Mouse (Mus musculus) CH12.LX (cell line): ENCODE results near the gene Trnt1. TPM values are rescaled to one million over a fixed set of nuclear protein-coding genes. Genes with fewer than 3 reads are reported as not detected.
A peak's percentile ranks its signal among the peaks of the same experiment; 100 is the strongest.

Experiments used
- DNase-seq: peaks from one replicate; pipeline ENCODE4 v3.0.0-alpha.2; 2013; ENCODE audit errors: extremely low read depth
- H3K27ac ChIP-seq: 2 replicates; pipeline ENCODE4 v1.5.1; 2012; ENCODE audit warnings: low read depth, mild to moderate bottlenecking, control low read depth, moderate library complexity; ENCODE audit not compliant: insufficient read depth
- H3K27me3 ChIP-seq: replicated peaks from 2 replicates; pipeline ENCODE3; 2012; ENCODE audit warnings: inconsistent platforms
- H3K36me3 ChIP-seq, 2 experiments: replicated peaks in 1 of 2; 2 replicates each; pipeline versions ENCODE3 to v1.6.1; 2012; ENCODE audit warnings: inconsistent platforms in 1 of 2, low read length in 1 of 2, mild to moderate bottlenecking in 1 of 2, mixed read lengths in 1 of 2, moderate library complexity in 1 of 2; ENCODE audit not compliant: control insufficient read depth in 1 of 2, insufficient read depth in 1 of 2
- H3K4me1 ChIP-seq, 2 experiments: 2 replicates each; pipeline ENCODE4 v1.6.1; 2012; ENCODE audit warnings: inconsistent platforms in 1 of 2, moderate library complexity in 1 of 2; ENCODE audit not compliant: insufficient read depth in 2 of 2, control insufficient read depth in 1 of 2
- H3K4me2 ChIP-seq: 2 replicates; pipeline ENCODE4 v1.6.1; 2012; ENCODE audit warnings: low read depth, mild to moderate bottlenecking, control low read depth; ENCODE audit not compliant: poor library complexity, insufficient read depth, severe bottlenecking
- H3K4me3 ChIP-seq, 3 experiments: fragments of 150-350 bp in 1 of 3; sonication (generic) in 1 of 3; replicated peaks in 1 of 3; 2 replicates each; pipeline versions ENCODE3 to v1.5.1; 2011 to 2012; ENCODE audit warnings: low read depth in 2 of 3, low read length in 2 of 3, mild to moderate bottlenecking in 2 of 3, moderate library complexity in 2 of 3, control low read depth in 1 of 3, improper control_type of control experiment in 1 of 3, inconsistent platforms in 1 of 3, mixed read lengths in 1 of 3; ENCODE audit not compliant: poor library complexity in 1 of 3
- H3K79me2 ChIP-seq: replicated peaks from 2 replicates; pipeline ENCODE4 v1.6.1; 2012; ENCODE audit warnings: mild to moderate bottlenecking, moderate library complexity; ENCODE audit not compliant: control insufficient read depth, poor library complexity, insufficient read depth, severe bottlenecking; ENCODE audit errors: extremely low read depth
- H3K9ac ChIP-seq: 2 replicates; pipeline ENCODE4 v1.6.1; 2012; ENCODE audit warnings: low read depth, mild to moderate bottlenecking, control low read depth, moderate library complexity; ENCODE audit not compliant: insufficient read depth
- H3K9me3 ChIP-seq: replicated peaks from 2 replicates; pipeline ENCODE3; 2012; ENCODE audit warnings: low read length, inconsistent platforms, mixed read lengths
- CHD1 ChIP-seq: IDR thresholded peaks from 2 replicates; pipeline ENCODE4 v1.6.1; 2012; ENCODE audit warnings: low read depth, low read length, improper control_type of control experiment, inconsistent platforms
- CHD2 ChIP-seq: IDR thresholded peaks from 2 replicates; pipeline ENCODE4 v1.6.1; 2011; ENCODE audit warnings: low read length, improper control_type of control experiment
- CTCF ChIP-seq, 2 experiments: IDR thresholded peaks in 1 of 2; conservative IDR thresholded peaks in 1 of 2; 2 replicates each; pipeline ENCODE4 v1.5.1; 2011 to 2012; ENCODE audit warnings: low read depth in 2 of 2, low read length in 2 of 2, improper control_type of control experiment in 1 of 2, inconsistent platforms in 1 of 2, mild to moderate bottlenecking in 1 of 2, moderate library complexity in 1 of 2
- E2F4 ChIP-seq: IDR thresholded peaks from 2 replicates; pipeline ENCODE4 v1.6.1; 2011; ENCODE audit warnings: low read depth, low read length, improper control_type of control experiment; ENCODE audit not compliant: insufficient replicate concordance
- ELF1 ChIP-seq: IDR thresholded peaks from 2 replicates; pipeline ENCODE4 v1.6.1; 2014; ENCODE audit warnings: low read depth, mild to moderate bottlenecking, inconsistent platforms, low read length, improper control_type of control experiment
- EP300 ChIP-seq: IDR thresholded peaks from 2 replicates; pipeline ENCODE4 v1.6.1; 2011; ENCODE audit warnings: low read length, improper control_type of control experiment
- GABPA ChIP-seq: IDR thresholded peaks from 2 replicates; pipeline ENCODE4 v1.6.1; 2012; ENCODE audit warnings: low read depth, low read length, improper control_type of control experiment, inconsistent platforms; ENCODE audit not compliant: insufficient replicate concordance
- JUN ChIP-seq: IDR thresholded peaks from 2 replicates; pipeline ENCODE4 v1.6.1; 2011; ENCODE audit warnings: low read depth, mild to moderate bottlenecking, low read length, improper control_type of control experiment, moderate library complexity; ENCODE audit not compliant: insufficient read depth
- JUND ChIP-seq: conservative IDR thresholded peaks from 2 replicates; pipeline ENCODE4 v1.6.1; 2011; ENCODE audit warnings: low read depth, low read length, improper control_type of control experiment
- KAT2A ChIP-seq: IDR thresholded peaks from 2 replicates; pipeline ENCODE4 v1.6.1; 2012; ENCODE audit warnings: low read length, improper control_type of control experiment, inconsistent platforms; ENCODE audit not compliant: insufficient replicate concordance
- MAFK ChIP-seq: IDR thresholded peaks from 2 replicates; pipeline ENCODE4 v1.6.1; 2011; ENCODE audit warnings: low read length, improper control_type of control experiment; ENCODE audit not compliant: insufficient replicate concordance
- MAX ChIP-seq: IDR thresholded peaks from 2 replicates; pipeline ENCODE4 v1.6.1; 2011; ENCODE audit warnings: low read length, improper control_type of control experiment
- MAZ ChIP-seq: IDR thresholded peaks from 2 replicates; pipeline ENCODE4 v1.6.1; 2012; ENCODE audit warnings: low read depth, mild to moderate bottlenecking, inconsistent platforms, low read length, improper control_type of control experiment, moderate library complexity
- MEF2A ChIP-seq: IDR thresholded peaks from 2 replicates; pipeline ENCODE4 v1.6.1; 2014; ENCODE audit warnings: low read depth, mild to moderate bottlenecking, inconsistent platforms, low read length, improper control_type of control experiment, borderline replicate concordance
- MXI1 ChIP-seq: IDR thresholded peaks from 2 replicates; pipeline ENCODE4 v1.6.1; 2011; ENCODE audit warnings: mild to moderate bottlenecking, low read depth, low read length, improper control_type of control experiment
- NELFE ChIP-seq: IDR thresholded peaks from 2 replicates; pipeline ENCODE4 v1.6.1; 2011; ENCODE audit warnings: low read depth, low read length, improper control_type of control experiment
- NRF1 ChIP-seq: IDR thresholded peaks from 2 replicates; pipeline ENCODE4 v1.6.1; 2014; ENCODE audit warnings: low read depth, mild to moderate bottlenecking, inconsistent platforms, low read length, improper control_type of control experiment, moderate library complexity
- POLR2A ChIP-seq: IDR thresholded peaks from 2 replicates; pipeline ENCODE4 v1.6.1; 2011; ENCODE audit warnings: low read depth, mild to moderate bottlenecking, improper control_type of control experiment, low read length
- POLR2AphosphoS2 ChIP-seq: IDR thresholded peaks from 2 replicates; pipeline ENCODE4 v1.6.1; 2011; ENCODE audit warnings: low read depth, low read length, improper control_type of control experiment
- SIN3A ChIP-seq: IDR thresholded peaks from 2 replicates; pipeline ENCODE4 v1.6.1; 2012; ENCODE audit warnings: low read length, improper control_type of control experiment, inconsistent platforms
- SMC3 ChIP-seq: IDR thresholded peaks from 2 replicates; pipeline ENCODE4 v1.6.1; 2011; ENCODE audit warnings: low read depth, low read length, improper control_type of control experiment
- TBP ChIP-seq: conservative IDR thresholded peaks from 2 replicates; pipeline ENCODE4 v1.6.1; 2011; ENCODE audit warnings: low read depth, low read length, improper control_type of control experiment
- TCF12 ChIP-seq: IDR thresholded peaks from 2 replicates; pipeline ENCODE4 v1.6.1; 2014; ENCODE audit warnings: low read depth, mild to moderate bottlenecking, inconsistent platforms, low read length, improper control_type of control experiment
- UBTF ChIP-seq: IDR thresholded peaks from 2 replicates; pipeline ENCODE4 v1.6.1; 2012; ENCODE audit warnings: low read depth, mild to moderate bottlenecking, inconsistent platforms, low read length, improper control_type of control experiment, moderate library complexity
- USF1 ChIP-seq: IDR thresholded peaks from 2 replicates; pipeline ENCODE4 v1.6.1; 2014; ENCODE audit warnings: low read depth, mild to moderate bottlenecking, inconsistent platforms, low read length, improper control_type of control experiment
- USF2 ChIP-seq: conservative IDR thresholded peaks from 2 replicates; pipeline ENCODE4 v1.6.1; 2011; ENCODE audit warnings: low read depth, low read length, improper control_type of control experiment
- ZC3H11A ChIP-seq: IDR thresholded peaks from 2 replicates; pipeline ENCODE4 v1.6.1; 2012; ENCODE audit warnings: low read depth, mild to moderate bottlenecking, inconsistent platforms, low read length, improper control_type of control experiment
- ZMIZ1 ChIP-seq: IDR thresholded peaks from 2 replicates; pipeline ENCODE4 v1.6.1; 2012; ENCODE audit warnings: low read depth, mild to moderate bottlenecking, inconsistent platforms, low read length, improper control_type of control experiment
- ZNF384 ChIP-seq: IDR thresholded peaks from 2 replicates; pipeline ENCODE4 v1.6.1; 2012; ENCODE audit warnings: low read depth, low read length, improper control_type of control experiment, inconsistent platforms
- dilution Hi-C: fragments of 300-500 bp; cut with MboI; formaldehyde crosslinking; loops from 2 replicates; pipeline ENCODE4 v1.14.3; 2020; ENCODE audit warnings: low sequenced_read_pairs; ENCODE audit not compliant: extremely low pct_unique_long_range_greater_than_20kb, extremely low pct_ligation_motif_present
- in situ Hi-C: fragments of 300-500 bp; cut with MboI; formaldehyde crosslinking; loops from 3 replicates; pipeline ENCODE4 v1.14.3; 2019; ENCODE audit warnings: low sequenced_read_pairs, low pct_ligation_motif_present, low pct_unique_long_range_greater_than_20kb, mixed read lengths
- polyA plus RNA-seq: library from polyadenylated mRNA; unstranded; fragments of >175 nt; gene quantifications from 2 replicates; pipeline ENCODE4 v1.2.1, GENCODE M21; 2012; ENCODE audit warnings: low read depth; ENCODE audit not compliant: insufficient read length
- total RNA-seq, 2 experiments: library from RNA; depleted of rRNA; stranded (reverse); fragments of 300-350 nt in 1 of 2; fragments of >200 nt in 1 of 2; gene quantifications; 2 replicates each; pipeline ENCODE4 v1.2.3; 2012 to 2014

The Trnt1 gene
- total and polyA plus RNA-seq, 3 experiments, result 106 to 239 (median 159) TPM

DNA sequence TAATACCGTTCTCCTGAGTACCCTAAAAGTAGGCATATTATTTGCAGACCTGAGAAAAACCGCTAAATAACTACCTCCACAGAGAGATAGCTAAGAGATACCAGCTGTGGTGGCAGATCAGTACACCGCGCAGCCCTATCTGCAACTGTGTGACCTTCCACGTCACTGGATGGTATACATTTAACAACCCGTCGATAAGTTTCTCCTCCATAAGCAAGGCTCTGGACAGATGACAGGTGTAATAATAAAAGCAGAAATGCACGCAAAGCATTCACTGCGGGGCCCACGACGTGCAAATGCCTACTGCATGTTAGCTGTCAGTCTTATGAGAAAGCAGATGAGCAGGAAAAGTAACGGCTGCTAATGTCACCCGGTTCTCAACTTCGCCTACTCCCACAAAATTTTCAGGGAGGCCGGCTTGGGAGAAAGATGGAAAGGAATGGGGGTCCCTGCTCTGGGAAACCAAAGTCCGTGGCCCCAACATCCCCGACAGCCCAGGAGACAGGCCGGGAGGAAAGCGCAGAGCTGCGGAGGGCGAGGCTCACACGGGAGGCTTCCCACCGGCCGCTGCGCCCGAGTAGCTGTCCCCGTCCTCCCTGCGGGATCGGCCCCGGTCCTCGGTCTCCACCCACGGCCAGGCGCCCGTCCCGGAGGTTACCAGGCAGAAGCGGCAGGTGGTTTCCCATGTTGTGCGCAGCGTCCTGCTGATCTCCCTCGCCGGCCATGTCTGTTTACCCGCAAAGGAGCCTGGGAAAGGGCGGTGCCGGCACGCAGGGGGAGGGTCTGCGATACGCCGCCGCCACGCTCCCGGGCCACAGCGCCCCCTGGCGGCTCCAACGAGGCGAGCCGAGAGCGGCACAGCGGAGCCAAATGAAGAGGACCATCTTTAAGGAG, 30.7 kb downstream of the Trnt1 start, which contains the start of gene Crbn (continued):
- TF ChIP-seq USF1, result no peak

DNA sequence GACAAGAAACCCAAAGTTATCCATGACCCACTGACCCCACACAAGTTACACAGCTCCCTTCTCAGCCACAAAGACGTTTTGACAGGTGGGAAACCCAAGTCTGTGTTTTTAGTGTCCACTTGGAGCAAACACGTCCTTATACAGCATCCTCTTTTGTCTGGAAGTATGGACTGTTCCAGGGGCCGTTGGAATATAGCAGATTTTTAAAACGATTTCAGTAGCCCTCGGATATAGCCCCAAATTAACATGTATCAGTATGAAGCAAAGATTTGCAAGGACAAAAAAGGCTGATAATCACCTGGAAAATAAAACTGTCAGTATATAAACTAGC, 31.3 kb downstream of the Trnt1 start:
- dilution Hi-C loops, result no loop called here
- Histone ChIP-seq H3K36me3 (peaks cover 2 to 5% of the 10 kb centered on the region in 2 experiments), H3K4me2 (peak overlapping the region; percentile 84), H3K9me3 (no peaks in the 10 kb centered on the region), H3K4me1 (peaks cover 0 to 34% of the 10 kb centered on the region in 2 experiments; a peak in 3 of 4 replicates), H3K4me3 (peak overlapping the region in 1 of 3 experiments; percentile 91), H3K27me3 (no peaks in the 10 kb centered on the region), H3K27ac (no peak overlapping the region), H3K79me2 (peaks cover 18% of the 10 kb centered on the region), H3K9ac (no peak overlapping the region; the same call in 1 of the 2 replicates)
- in situ Hi-C loops, result loop anchor here (25.0 kb wide), 1 partner anchor 1262 kb away; the partner anchor contains the start of gene Setmar
- no peak for DNase-seq
- TF ChIP-seq KAT2A, result 0 out of 2 replicates have a peak, but pooled peaks have one; percentile 3
- no peak for TF ChIP-seq MEF2A
- no peak for TF ChIP-seq MAX
- peak; percentile 2; the same call in 1 of the 2 replicates for TF ChIP-seq NELFE
- 0 out of 2 replicates have a peak, but pooled peaks have one; percentile 1 for TF ChIP-seq GABPA
- TF ChIP-seq CHD2, result peak; percentile 8; the same call in 1 of the 2 replicates
- TF ChIP-seq MAFK, result no peak

GRCm38 (mm10) chr6:106804904-106805303, 36.0 kb downstream of the Trnt1 start:
- in situ Hi-C loops (loop anchor here (25.0 kb wide), 1 partner anchor 1257 kb away; the partner anchor contains the start of gene Setmar), dilution Hi-C loops (no loop called here)
- no peaks in the 10 kb centered on the region for H3K79me2 ChIP-seq
- no peak overlapping the region for H3K27ac ChIP-seq
- peak; percentile 60 for DNase-seq
- H3K36me3 ChIP-seq, result no peaks in the 10 kb centered on the region
- peaks cover 0 to 3% of the 10 kb centered on the region in 2 experiments; a peak in 2 of 4 replicates for H3K4me1 ChIP-seq
- H3K9me3 ChIP-seq, result no peaks in the 10 kb centered on the region
- H3K9ac ChIP-seq, result no peak overlapping the region
- no peaks in the 10 kb centered on the region for H3K27me3 ChIP-seq
- H3K4me3 ChIP-seq, result no peak overlapping the region
- no peak overlapping the region for H3K4me2 ChIP-seq
- TF ChIP-seq ZMIZ1, result no peak
- no peak for TF ChIP-seq ZC3H11A
- TF ChIP-seq CHD1, result no peak
- TF ChIP-seq SIN3A, result no peak
- no peak for TF ChIP-seq MXI1
- TF ChIP-seq EP300, result no peak; the same call in 1 of the 2 replicates
- TF ChIP-seq CTCF (conservative IDR thresholded peaks at IDR 0.05 in 1 of 2, IDR thresholded peaks at IDR 0.05 in 1 of 2; ENCODE audit: low read depth in 2 of 2, low read length in 2 of 2), result peak; percentile 47 to 77
- no peak for TF ChIP-seq ZNF384
- no peak for TF ChIP-seq TCF12
- TF ChIP-seq POLR2A, result no peak
- no peak for TF ChIP-seq POLR2AphosphoS2
- no peak for TF ChIP-seq MAZ
- TF ChIP-seq JUN, result peak; percentile 34
- no peak for TF ChIP-seq ELF1
- peak; percentile 83 for TF ChIP-seq JUND
- TF ChIP-seq GABPA, result no peak
- no peak for TF ChIP-seq CHD2
- TF ChIP-seq E2F4, result no peak
- TF ChIP-seq USF2, result no peak
- no peak for TF ChIP-seq MEF2A
- TF ChIP-seq MAX, result no peak
- peak; percentile 65 for TF ChIP-seq SMC3
- TF ChIP-seq MAFK, result no peak
- no peak for TF ChIP-seq UBTF
- TF ChIP-seq TBP, result no peak
- TF ChIP-seq NRF1, result no peak
